Mouse (Mus musculus): ENCODE results near the gene Aco1. TPM values are rescaled to one million over a fixed set of nuclear protein-coding genes. Genes with fewer than 3 reads are reported as not detected.

The Aco1 gene
- total RNA-seq (2014; rRNA removed) = 173 and 178 TPM in 2 replicates
- 112 and 125 TPM in 2 replicates for polyA plus RNA-seq (2012; rRNA removed)

- H3K4me1 ChIP-seq (ENCODE audit: control insufficient read depth, insufficient read depth, low read length) = peaks cover 25% of the 10 kb centered on the region
- DNase-seq (ENCODE audit: extremely low read depth, low read depth, low spot score) = peak; percentile 97
- H3K36me3 ChIP-seq (ENCODE audit: control insufficient read depth, insufficient read depth, low read length) = 0 out of 2 replicates have a peak, but pooled peaks cover 3% of the 10 kb centered on the region
- peak within 1 kb of the TSS; percentile 96 for H3K9ac ChIP-seq (ENCODE audit: low read depth, low read length)
- peaks cover 15% of the 10 kb centered on the region; the same call in 1 of the 2 replicates for H3K79me2 ChIP-seq (ENCODE audit: control insufficient read depth, insufficient read depth, low read length)
- H3K27ac ChIP-seq (replicated peaks; ENCODE audit: insufficient read depth, low read depth, low read length) = peak within 1 kb of the TSS; percentile 93
- under 1% methylated on average over 46 of the region's 46 CpGs for WGBS
- TF ChIP-seq POLR2A (IDR thresholded peaks at IDR 0.05; ENCODE audit: extremely low read depth, insufficient read depth, low read length) (peak; percentile 97), CTCF (IDR thresholded peaks at IDR 0.05; ENCODE audit: low read depth, low read length) (no peak)
- peak within 1 kb of the TSS; percentile 92 for H3K4me3 ChIP-seq (ENCODE audit: insufficient read depth, low read depth, low read length)
- no peaks in the 10 kb centered on the region for H3K27me3 ChIP-seq (ENCODE audit: control insufficient read depth, insufficient read depth, low read length)
Observed at GRCm38 (mm10) chr4:40142743-40143532, at the start of gene Aco1. Aco1 (plus strand) TSS chr4:40143081.

- no peak for DNase-seq (ENCODE audit: extremely low read depth, low read depth, low spot score)
- 79% methylated on average over 2 of the region's 2 CpGs for WGBS
- H3K36me3 ChIP-seq (ENCODE audit: control insufficient read depth, insufficient read depth, low read length) = no peaks in the 10 kb centered on the region
- H3K4me3 ChIP-seq (ENCODE audit: insufficient read depth, low read depth, low read length) = no peak overlapping the region
- H3K27ac ChIP-seq (replicated peaks; ENCODE audit: insufficient read depth, low read depth, low read length) = no peak overlapping the region
- H3K79me2 ChIP-seq (ENCODE audit: control insufficient read depth, insufficient read depth, low read length) = no peaks in the 10 kb centered on the region
- no peaks in the 10 kb centered on the region for H3K27me3 ChIP-seq (ENCODE audit: control insufficient read depth, insufficient read depth, low read length)
- no peaks in the 10 kb centered on the region for H3K4me1 ChIP-seq (ENCODE audit: control insufficient read depth, insufficient read depth, low read length)
- no peak overlapping the region for H3K9ac ChIP-seq (ENCODE audit: low read depth, low read length)
- no peak for TF ChIP-seq CTCF (IDR thresholded peaks at IDR 0.05; ENCODE audit: low read depth, low read length)
- TF ChIP-seq POLR2A (IDR thresholded peaks at IDR 0.05; ENCODE audit: extremely low read depth, insufficient read depth, low read length) = no peak
Observed at GRCm38 (mm10) chr4:40094974-40095373, 47.9 kb upstream of the Aco1 start.

GRCm38 (mm10) chr4:40102996-40103395, 39.9 kb upstream of the Aco1 start:
- WGBS = 91% methylated on average over 1 of the region's 1 CpGs
- no peak for TF ChIP-seq POLR2A (IDR thresholded peaks at IDR 0.05; ENCODE audit: extremely low read depth, insufficient read depth, low read length)
- TF ChIP-seq CTCF (IDR thresholded peaks at IDR 0.05; ENCODE audit: low read depth, low read length) = no peak
- Histone ChIP-seq H3K4me1 (ENCODE audit: control insufficient read depth, insufficient read depth, low read length) (no peaks in the 10 kb centered on the region), H3K79me2 (ENCODE audit: control insufficient read depth, insufficient read depth, low read length) (no peaks in the 10 kb centered on the region), H3K27me3 (ENCODE audit: control insufficient read depth, insufficient read depth, low read length) (no peaks in the 10 kb centered on the region), H3K4me3 (ENCODE audit: insufficient read depth, low read depth, low read length) (no peak overlapping the region), H3K36me3 (ENCODE audit: control insufficient read depth, insufficient read depth, low read length) (no peaks in the 10 kb centered on the region), H3K9ac (ENCODE audit: low read depth, low read length) (no peak overlapping the region), H3K27ac (replicated peaks; ENCODE audit: insufficient read depth, low read depth, low read length) (no peak overlapping the region)
- no peak for DNase-seq (ENCODE audit: extremely low read depth, low read depth, low spot score)

GRCm38 (mm10) chr4:40106004-40106536, 36.8 kb upstream of the Aco1 start:
- Histone ChIP-seq H3K36me3 (ENCODE audit: control insufficient read depth, insufficient read depth, low read length) (no peaks in the 10 kb centered on the region), H3K27me3 (ENCODE audit: control insufficient read depth, insufficient read depth, low read length) (no peaks in the 10 kb centered on the region), H3K4me1 (ENCODE audit: control insufficient read depth, insufficient read depth, low read length) (no peaks in the 10 kb centered on the region), H3K4me3 (ENCODE audit: insufficient read depth, low read depth, low read length) (no peak overlapping the region), H3K79me2 (ENCODE audit: control insufficient read depth, insufficient read depth, low read length) (no peaks in the 10 kb centered on the region), H3K9ac (ENCODE audit: low read depth, low read length) (no peak overlapping the region), H3K27ac (replicated peaks; ENCODE audit: insufficient read depth, low read depth, low read length) (no peak overlapping the region)
- TF ChIP-seq CTCF (IDR thresholded peaks at IDR 0.05; ENCODE audit: low read depth, low read length) (no peak), POLR2A (IDR thresholded peaks at IDR 0.05; ENCODE audit: extremely low read depth, insufficient read depth, low read length) (no peak)
- WGBS = 62% methylated on average over 8 of the region's 8 CpGs
- DNase-seq (ENCODE audit: extremely low read depth, low read depth, low spot score) = no peak

DNA sequence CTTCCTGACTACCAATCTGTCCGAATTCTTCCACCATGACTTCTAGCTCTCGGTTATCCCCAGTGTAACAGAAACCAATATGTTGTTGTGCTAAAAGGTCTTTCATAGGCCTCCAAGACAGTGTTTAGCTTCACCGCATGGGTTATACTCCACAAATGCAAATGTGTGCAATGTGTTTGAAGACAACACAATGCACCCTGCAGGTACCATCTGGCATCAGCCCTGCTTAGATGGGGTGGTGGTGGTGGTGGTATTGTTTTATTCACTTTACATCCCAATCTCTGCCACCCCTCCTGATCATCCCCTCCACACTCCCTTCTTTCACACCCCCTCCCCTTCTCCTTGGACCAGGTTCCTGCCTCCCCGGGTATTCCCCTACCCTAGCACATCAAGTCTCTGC, 34.9 kb upstream of the Aco1 start:
- no peak overlapping the region for H3K27ac ChIP-seq (replicated peaks; ENCODE audit: insufficient read depth, low read depth, low read length)
- H3K9ac ChIP-seq (ENCODE audit: low read depth, low read length) = no peak overlapping the region
- no peak for DNase-seq (ENCODE audit: extremely low read depth, low read depth, low spot score)
- no peaks in the 10 kb centered on the region for H3K36me3 ChIP-seq (ENCODE audit: control insufficient read depth, insufficient read depth, low read length)
- no peaks in the 10 kb centered on the region for H3K4me1 ChIP-seq (ENCODE audit: control insufficient read depth, insufficient read depth, low read length)
- TF ChIP-seq POLR2A (IDR thresholded peaks at IDR 0.05; ENCODE audit: extremely low read depth, insufficient read depth, low read length) (no peak), CTCF (IDR thresholded peaks at IDR 0.05; ENCODE audit: low read depth, low read length) (no peak)
- no peaks in the 10 kb centered on the region for H3K79me2 ChIP-seq (ENCODE audit: control insufficient read depth, insufficient read depth, low read length)
- H3K4me3 ChIP-seq (ENCODE audit: insufficient read depth, low read depth, low read length) = no peak overlapping the region
- WGBS = 87% methylated on average over 4 of the region's 4 CpGs
- no peaks in the 10 kb centered on the region for H3K27me3 ChIP-seq (ENCODE audit: control insufficient read depth, insufficient read depth, low read length)

DNA sequence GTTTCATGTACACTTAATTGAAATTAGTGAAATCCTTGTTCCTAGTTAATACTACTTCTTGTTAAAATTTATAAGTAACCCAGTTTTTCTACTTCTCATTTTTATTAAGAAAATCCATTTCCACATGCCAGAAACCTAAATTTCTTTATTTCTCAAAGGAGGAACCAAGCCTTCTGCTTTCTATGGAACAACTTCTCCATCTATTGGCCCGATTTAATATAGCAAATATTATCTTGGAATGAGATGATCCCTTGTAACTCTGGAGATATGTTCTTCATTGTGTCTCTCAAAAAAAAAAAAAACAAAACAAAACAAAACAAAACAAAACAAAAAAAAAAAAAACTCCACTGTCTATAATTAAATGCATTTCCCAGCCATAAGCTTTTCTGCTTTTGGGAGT, 29.7 kb upstream of the Aco1 start:
- no peaks in the 10 kb centered on the region for H3K27me3 ChIP-seq (ENCODE audit: control insufficient read depth, insufficient read depth, low read length)
- WGBS = 75% methylated on average over 1 of the region's 1 CpGs
- no peak overlapping the region for H3K4me3 ChIP-seq (ENCODE audit: insufficient read depth, low read depth, low read length)
- no peak overlapping the region for H3K27ac ChIP-seq (replicated peaks; ENCODE audit: insufficient read depth, low read depth, low read length)
- H3K9ac ChIP-seq (ENCODE audit: low read depth, low read length) = no peak overlapping the region
- no peak for TF ChIP-seq CTCF (IDR thresholded peaks at IDR 0.05; ENCODE audit: low read depth, low read length)
- TF ChIP-seq POLR2A (IDR thresholded peaks at IDR 0.05; ENCODE audit: extremely low read depth, insufficient read depth, low read length) = no peak
- no peaks in the 10 kb centered on the region for H3K4me1 ChIP-seq (ENCODE audit: control insufficient read depth, insufficient read depth, low read length)
- no peaks in the 10 kb centered on the region for H3K36me3 ChIP-seq (ENCODE audit: control insufficient read depth, insufficient read depth, low read length)
- DNase-seq (ENCODE audit: extremely low read depth, low read depth, low spot score) = no peak
- no peaks in the 10 kb centered on the region for H3K79me2 ChIP-seq (ENCODE audit: control insufficient read depth, insufficient read depth, low read length)

Data from liver, adult 2 months (tissue).